Mouse (Mus musculus) cerebellum, adult 8-10 months (tissue): Measurements from ENCODE around the gene Muc3.

Source experiments
- DNase-seq: peaks from one replicate; pipeline ENCODE4 v3.0.0; 2022

The Muc3 gene

GRCm38 (mm10) chr5:137090870-137091269 is 58.3 kb downstream of the Muc3 start:
- no peak for DNase-seq

GRCm38 (mm10) chr5:137087410-137087809 is 61.7 kb downstream of the Muc3 start:
- no peak for DNase-seq

- no peak for DNase-seq
These were observed 63.4 kb downstream of the Muc3 start for GRCm38 (mm10) chr5:137085731-137086130.

GRCm38 (mm10) chr5:137085021-137085420 is 64.1 kb downstream of the Muc3 start:
- no peak for DNase-seq
